Mouse (Mus musculus) G1E (cell line): ENCODE results near the gene Msx1.

Source experiments
- CTCF ChIP-seq: IDR thresholded peaks from 2 replicates; pipeline ENCODE4 v1.5.1; 2012; ENCODE audit warnings: low read depth, low read length, inconsistent platforms, mixed read lengths
- POLR2AphosphoS5 ChIP-seq: IDR thresholded peaks from 2 replicates; pipeline ENCODE4 v1.6.1; 2012; ENCODE audit warnings: low read depth, low read length, inconsistent platforms; ENCODE audit not compliant: insufficient replicate concordance
- TAL1 ChIP-seq: conservative IDR thresholded peaks from 2 replicates; pipeline ENCODE4 v1.6.1; 2012; ENCODE audit warnings: low read depth, low read length, inconsistent platforms, mixed read lengths

DNA sequence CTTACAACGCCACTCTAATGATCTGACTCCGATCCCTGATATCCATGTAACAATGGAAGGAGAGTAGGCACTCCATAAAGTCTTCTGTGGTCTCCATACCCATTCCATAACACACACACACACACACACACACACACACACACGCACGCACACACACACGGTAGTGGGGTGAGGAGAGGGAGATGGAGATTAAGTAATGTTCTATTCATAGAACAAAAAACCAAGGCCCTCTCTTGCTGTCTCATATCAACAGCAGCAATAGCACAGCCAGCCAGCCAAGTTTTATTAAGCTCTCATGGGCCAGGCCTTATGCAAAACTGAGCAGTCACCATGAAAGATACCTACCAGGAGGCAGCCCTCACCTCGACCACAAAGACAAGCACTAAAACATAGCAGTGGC is 19.1 kb downstream of the Msx1 start:
- no peak for TF ChIP-seq CTCF
- TF ChIP-seq TAL1 = no peak
- no peak for TF ChIP-seq POLR2AphosphoS5
